ENCODE assay signal across 9 mouse cellular contexts in genomic region chr10:79712029-79712428, GRCm38 (mm10). TPM values are rescaled to one million over a fixed set of nuclear protein-coding genes. Genes with fewer than 3 reads are reported as not detected.
A peak's percentile ranks its signal among the peaks of the same experiment; 100 is the strongest.
DNase-seq lines count a peak whose midpoint lies in the region; ATAC-seq and TF ChIP-seq lines count a peak whose summit lies in the region.
"Had no signal": no experiment of that assay in that cellular context is flagged by ENCODE, and none has a peak within 500 bp of the region (broad histone marks: within the 10 kb centered on the region; RNA-seq: fewer than 3 reads in every experiment).

No protein-coding gene starts in this region.

- H3K4me1 ChIP-seq in CH12.LX (ENCODE audit: control insufficient read depth in 1 of 2, insufficient read depth in 2 of 2) = peaks cover 6 to 17% of the 10 kb centered on the region in 2 experiments
- peaks cover 19 to 33% of the 10 kb centered on the region in 2 experiments for H3K4me1 ChIP-seq in liver, embryonic 14.5 days (replicated peaks; ENCODE audit: control insufficient read depth in 2 of 2, insufficient read depth in 2 of 2, low read length in 1 of 2)
- H3K4me1 ChIP-seq in heart, embryonic 10.5 days = peaks cover 64% of the 10 kb centered on the region

- in situ Hi-C loops in CH12.LX (cut with MboI; ENCODE audit: low pct_ligation_motif_present, low pct_unique_long_range_greater_than_20kb, low sequenced_read_pairs) = no loop called here

- dilution Hi-C loops in CH12.LX (cut with MboI; ENCODE audit: extremely low pct_ligation_motif_present, extremely low pct_unique_long_range_greater_than_20kb, low sequenced_read_pairs) = no loop called here

- H3K27ac ChIP-seq in CH12.LX (ENCODE audit: insufficient read depth, low read depth) = no peak overlapping the region
- H3K27ac ChIP-seq in liver, embryonic 14.5 days = peak overlapping the region; percentile 73
- H3K27ac ChIP-seq in heart, embryonic 10.5 days = no peak overlapping the region

- H3K9ac ChIP-seq in CH12.LX (ENCODE audit: insufficient read depth, low read depth) = no peak overlapping the region
- no peak overlapping the region for H3K9ac ChIP-seq in liver, embryonic 14.5 days (replicated peaks)

- peak; percentile 38 for ATAC-seq in liver, embryonic 14.5 days (ENCODE audit: insufficient read depth)

- H3K36me3 ChIP-seq in CH12.LX (replicated peaks in 1 of 2; ENCODE audit: control insufficient read depth in 1 of 2, insufficient read depth in 1 of 2, low read length in 1 of 2) = peaks cover 39 to 55% of the 10 kb centered on the region in 2 experiments
- peaks cover 59% of the 10 kb centered on the region for H3K36me3 ChIP-seq in liver, embryonic 14.5 days (replicated peaks; ENCODE audit: control insufficient read depth, insufficient read depth, low read depth)
- peaks cover 51% of the 10 kb centered on the region for H3K36me3 ChIP-seq in heart, embryonic 10.5 days

- peaks cover 21% of the 10 kb centered on the region for H3K27me3 ChIP-seq in CH12.LX (replicated peaks)
- peaks cover 25% of the 10 kb centered on the region for H3K27me3 ChIP-seq in liver, embryonic 14.5 days (ENCODE audit: control insufficient read depth, insufficient read depth, low read length)
- H3K27me3 ChIP-seq in heart, embryonic 10.5 days (ENCODE audit: insufficient read depth, poor library complexity, severe bottlenecking) = peaks cover 33% of the 10 kb centered on the region

- H3K4me3 ChIP-seq in CH12.LX (replicated peaks in 1 of 3; ENCODE audit: low read depth in 2 of 3, low read length in 2 of 3, poor library complexity in 1 of 3) = no peak overlapping the region
- H3K4me3 ChIP-seq in liver, embryonic 14.5 days (ENCODE audit: insufficient read depth in 1 of 2, low read depth in 2 of 2, low read length in 2 of 2) = no peak overlapping the region
- H3K4me3 ChIP-seq in heart, embryonic 10.5 days = no peak overlapping the region

- H3K9me3 ChIP-seq in CH12.LX (replicated peaks; ENCODE audit: low read length) = no peaks in the 10 kb centered on the region
- H3K9me3 ChIP-seq in liver, embryonic 14.5 days (ENCODE audit: control insufficient read depth, low read length) = no peaks in the 10 kb centered on the region
- H3K9me3 ChIP-seq in heart, embryonic 10.5 days = peaks cover 3% of the 10 kb centered on the region; the same call in 1 of the 2 replicates

- H3K4me2 ChIP-seq in CH12.LX (ENCODE audit: insufficient read depth, low read depth, poor library complexity, severe bottlenecking) = no peak overlapping the region
- no peak overlapping the region; the same call in 1 of the 2 replicates for H3K4me2 ChIP-seq in liver, embryonic 14.5 days (ENCODE audit: low read depth)
- H3K4me2 ChIP-seq: heart, embryonic 11.5 days had no signal

- no peak for TF ChIP-seq EP300 in CH12.LX (IDR thresholded peaks at IDR 0.05; ENCODE audit: low read length)
- TF ChIP-seq EP300 in liver, embryonic 14.5 days (IDR thresholded peaks at IDR 0.05; ENCODE audit: low read depth) = no peak

- peak; percentile 32 to 35 for DNase-seq in kidney, postnatal 36 days
- no peak for DNase-seq in kidney, postnatal 25 days
- peak; percentile 55 for DNase-seq in CH12.LX (ENCODE audit: extremely low read depth)
- DNase-seq in brain, embryonic 14.5 days (ENCODE audit: low read depth) = no peak
- DNase-seq in liver, embryonic 14.5 days (ENCODE audit: low read depth in 3 of 3, low spot score in 3 of 3) = peak; percentile 47 to 68 (median 55)
- DNase-seq in right cerebral cortex, postnatal 36 days (ENCODE audit: low spot score in 2 of 2) = no peak
- DNase-seq in heart, embryonic 10.5 days (ENCODE audit: low spot score) = no peak
- DNase-seq in frontal cortex, postnatal 25 days (ENCODE audit: low spot score in 2 of 2) = no peak

- TF ChIP-seq POLR2A in CH12.LX (IDR thresholded peaks at IDR 0.05; ENCODE audit: low read depth, low read length) = 0 out of 2 replicates have a peak, but pooled peaks have one; percentile 7
- no peak for TF ChIP-seq POLR2A in brain, embryonic 14.5 days (IDR thresholded peaks at IDR 0.05; ENCODE audit: borderline replicate concordance, extremely low read depth, insufficient read depth, insufficient read length, poor library complexity, severe bottlenecking)

- TF ChIP-seq RAD21 in CH12.LX (IDR thresholded peaks at IDR 0.05; ENCODE audit: low read depth, low read length) = peak; percentile 13

- H3K79me2 ChIP-seq in CH12.LX (replicated peaks; ENCODE audit: control insufficient read depth, extremely low read depth, insufficient read depth, poor library complexity, severe bottlenecking) = peaks cover 20% of the 10 kb centered on the region

- WGBS in liver, embryonic 14.5 days (ENCODE audit: insufficient replicate concordance) = 93% methylated on average over 1 of the region's 1 CpGs
- WGBS in heart, embryonic 10.5 days = 76% methylated on average over 1 of the region's 1 CpGs

- peak; percentile 46 to 68 for TF ChIP-seq CTCF in CH12.LX (conservative IDR thresholded peaks at IDR 0.05 in 1 of 2, IDR thresholded peaks at IDR 0.05 in 1 of 2; ENCODE audit: low read depth in 2 of 2, low read length in 2 of 2)
- TF ChIP-seq CTCF in brain, embryonic 14.5 days (IDR thresholded peaks at IDR 0.05; ENCODE audit: borderline replicate concordance, extremely low read depth, insufficient read depth, insufficient read length) = peak; percentile 28; the same call in 1 of the 2 replicates
- peak; percentile 52 for TF ChIP-seq CTCF in liver, embryonic 14.5 days (IDR thresholded peaks at IDR 0.05; ENCODE audit: low read depth)

TF ChIP-seq in CH12.LX, 34 proteins besides CTCF, POLR2A, EP300 and RAD21:
- no peak for TF ChIP-seq CHD2 (IDR thresholded peaks at IDR 0.05; ENCODE audit: low read length)
- no peak for TF ChIP-seq HCFC1 (IDR thresholded peaks at IDR 0.05; ENCODE audit: low read depth, low read length)
- no peak for TF ChIP-seq ZC3H11A (IDR thresholded peaks at IDR 0.05; ENCODE audit: low read depth, low read length)
- TF ChIP-seq BHLHE40 (IDR thresholded peaks at IDR 0.05; ENCODE audit: low read depth, low read length) = no peak
- no peak for TF ChIP-seq JUN (IDR thresholded peaks at IDR 0.05; ENCODE audit: insufficient read depth, low read depth, low read length)
- TF ChIP-seq GABPA (IDR thresholded peaks at IDR 0.05; ENCODE audit: insufficient replicate concordance, low read depth, low read length) = no peak
- TF ChIP-seq MYC (IDR thresholded peaks at IDR 0.05; ENCODE audit: low read depth, low read length) = no peak
- no peak for TF ChIP-seq ETS1 (conservative IDR thresholded peaks at IDR 0.05; ENCODE audit: low read depth, low read length)
- TF ChIP-seq UBTF (IDR thresholded peaks at IDR 0.05; ENCODE audit: low read depth, low read length) = no peak
- no peak for TF ChIP-seq SIN3A (IDR thresholded peaks at IDR 0.05; ENCODE audit: low read length)

RNA-seq across cellular contexts. Expression of gene Hcn2, which starts 4.4 kb away (rescaled TPM):
- total RNA-seq in CH12.LX (2012; rRNA removed) (1.8 and 2.2 TPM in 2 replicates), CH12.LX (2014; rRNA removed) (0.21 and 0.23 TPM in 2 replicates)
- 0.23 and 0.44 TPM in 2 replicates for polyA plus RNA-seq in CH12.LX (2012; ENCODE audit: insufficient read length, low read depth)
- polyA plus RNA-seq in brain, embryonic 14.5 days (2012; rRNA removed) = 8.3 and 16.1 TPM in 2 replicates
- 0.09 and 0.17 TPM in 2 replicates for polyA plus RNA-seq in liver, embryonic 14.5 days (2012; rRNA removed)
- not detected in 2 replicates for polyA plus RNA-seq in liver, embryonic 14.5 days (2014; fragmentation: Nextera tagmentation; extraction: Ambion mirVana)
- not detected in 2 replicates for polyA plus RNA-seq in heart, embryonic 10.5 days (2016; fragmentation: Nextera tagmentation; extraction: Ambion mirVana)

RNA-seq across cellular contexts. Expression of gene Bsg, which starts 7.7 kb away (rescaled TPM):
- total RNA-seq in CH12.LX (2012; rRNA removed) (312 and 421 TPM in 2 replicates), CH12.LX (2014; rRNA removed) (617 and 710 TPM in 2 replicates)
- polyA plus RNA-seq in CH12.LX (2012; ENCODE audit: insufficient read length, low read depth) = 358 and 360 TPM in 2 replicates
- 593 and 631 TPM in 2 replicates for polyA plus RNA-seq in brain, embryonic 14.5 days (2012; rRNA removed)
- 469 and 579 TPM in 2 replicates for polyA plus RNA-seq in liver, embryonic 14.5 days (2012; rRNA removed)
- polyA plus RNA-seq in liver, embryonic 14.5 days (2014; fragmentation: Nextera tagmentation; extraction: Ambion mirVana) = 809 and 828 TPM in 2 replicates
- 1,251 and 1,319 TPM in 2 replicates for polyA plus RNA-seq in heart, embryonic 10.5 days (2016; fragmentation: Nextera tagmentation; extraction: Ambion mirVana)

RNA-seq across cellular contexts. Expression of gene Gzmm, which starts 23.2 kb away (rescaled TPM):
- total RNA-seq in CH12.LX (2012; rRNA removed) = 0.17 and 0.67 TPM in 2 replicates
- 0.45 and 0.59 TPM in 2 replicates for total RNA-seq in CH12.LX (2014; rRNA removed)
- polyA plus RNA-seq in CH12.LX (2012; ENCODE audit: insufficient read length, low read depth) = 0.30 and 0.73 TPM in 2 replicates
- 1.4 and 1.9 TPM in 2 replicates for polyA plus RNA-seq in brain, embryonic 14.5 days (2012; rRNA removed)
- polyA plus RNA-seq in liver, embryonic 14.5 days (2012; rRNA removed) = 0.13 TPM in 2 replicates
- not detected in 2 replicates for polyA plus RNA-seq in liver, embryonic 14.5 days (2014; fragmentation: Nextera tagmentation; extraction: Ambion mirVana)
- polyA plus RNA-seq in heart, embryonic 10.5 days (2016; fragmentation: Nextera tagmentation; extraction: Ambion mirVana) = 0.46 and 0.54 TPM in 2 replicates

RNA-seq across cellular contexts. Expression of gene Cdc34, which starts 30.0 kb away (rescaled TPM):
- total RNA-seq in CH12.LX (2012; rRNA removed) (335 and 348 TPM in 2 replicates), CH12.LX (2014; rRNA removed) (323 and 331 TPM in 2 replicates)
- 314 and 354 TPM in 2 replicates for polyA plus RNA-seq in CH12.LX (2012; ENCODE audit: insufficient read length, low read depth)
- 121 and 151 TPM in 2 replicates for polyA plus RNA-seq in brain, embryonic 14.5 days (2012; rRNA removed)
- polyA plus RNA-seq in liver, embryonic 14.5 days (2012; rRNA removed) = 106 and 127 TPM in 2 replicates
- 115 and 124 TPM in 2 replicates for polyA plus RNA-seq in liver, embryonic 14.5 days (2014; fragmentation: Nextera tagmentation; extraction: Ambion mirVana)
- 188 and 215 TPM in 2 replicates for polyA plus RNA-seq in heart, embryonic 10.5 days (2016; fragmentation: Nextera tagmentation; extraction: Ambion mirVana)

RNA-seq across cellular contexts. Expression of gene Polrmt, which starts 34.4 kb away (rescaled TPM):
- total RNA-seq in CH12.LX (2012; rRNA removed) (50.1 and 50.5 TPM in 2 replicates), CH12.LX (2014; rRNA removed) (13.5 and 18.1 TPM in 2 replicates)
- polyA plus RNA-seq in CH12.LX (2012; ENCODE audit: insufficient read length, low read depth) = 40.2 and 49.0 TPM in 2 replicates
- 63.0 and 81.6 TPM in 2 replicates for polyA plus RNA-seq in brain, embryonic 14.5 days (2012; rRNA removed)
- polyA plus RNA-seq in liver, embryonic 14.5 days (2012; rRNA removed) = 17.4 and 17.9 TPM in 2 replicates
- polyA plus RNA-seq in liver, embryonic 14.5 days (2014; fragmentation: Nextera tagmentation; extraction: Ambion mirVana) = 10.1 and 13.3 TPM in 2 replicates
- polyA plus RNA-seq in heart, embryonic 10.5 days (2016; fragmentation: Nextera tagmentation; extraction: Ambion mirVana) = 39.8 and 42.5 TPM in 2 replicates

Comparison
In these comparisons a context has a peak if more than half of its experiments do, and no peak if none do; other contexts are left out.
1. DNase-seq: peak in kidney, postnatal 36 days (2 of 2), CH12.LX (single experiment) and liver, embryonic 14.5 days (3 of 3); none in kidney, postnatal 25 days (0 of 2), brain, embryonic 14.5 days (single experiment), right cerebral cortex, postnatal 36 days (0 of 2), heart, embryonic 10.5 days (single experiment) and frontal cortex, postnatal 25 days (0 of 2).
2. Peak in every context shown above with its lines, with median percentiles within 50 percentile points of each other: CTCF ChIP-seq.